Mouse (Mus musculus) forebrain, embryonic 10.5 days (tissue): Measurements from ENCODE around the gene Rasal1. TPM values are rescaled to one million over a fixed set of nuclear protein-coding genes. Genes with fewer than 3 reads are reported as not detected.

Experiments
- DNase-seq: peaks from one replicate; pipeline ENCODE4 v3.0.0-alpha.2; 2017; ENCODE audit warnings: low spot score; ENCODE audit errors: extremely low spot score
- H3K27ac ChIP-seq: fragments of 300-500 bp; sonication (generic); 2 replicates; pipeline ENCODE4 v1.5.1; 2016; ENCODE audit warnings: mild to moderate bottlenecking
- H3K27me3 ChIP-seq: fragments of 300-500 bp; sonication (generic); 2 replicates; pipeline ENCODE4 v1.6.1; 2016; ENCODE audit warnings: mild to moderate bottlenecking; ENCODE audit not compliant: poor library complexity, severe bottlenecking
- H3K36me3 ChIP-seq: fragments of 300-500 bp; sonication (generic); replicated peaks from 2 replicates; pipeline ENCODE4 v1.6.1; 2016; ENCODE audit warnings: mild to moderate bottlenecking, moderate library complexity
- H3K4me1 ChIP-seq: fragments of 300-500 bp; sonication (generic); 2 replicates; pipeline ENCODE4 v1.6.1; 2016
- H3K4me3 ChIP-seq: fragments of 300-500 bp; sonication (generic); 2 replicates; pipeline ENCODE4 v1.5.1; 2016; ENCODE audit warnings: mild to moderate bottlenecking, moderate library complexity
- H3K9me3 ChIP-seq: fragments of 300-500 bp; sonication (generic); 2 replicates; pipeline ENCODE4 v1.6.1; 2016; ENCODE audit warnings: mild to moderate bottlenecking, moderate library complexity
- WGBS: fragments of 180-500 bp; shearing (Covaris S2); methylation state at CpG from one replicate; pipeline ENCODE4 v1.1.7; 2016; 5-methylcytosine and 5-hydroxymethylcytosine counted together
- polyA plus RNA-seq: library from polyadenylated mRNA; unstranded; fragments of >200 nt; fragmentation: Nextera tagmentation; extraction: Ambion mirVana; gene quantifications from 2 replicates; pipeline ENCODE4 v1.2.1, GENCODE M21; 2016

The Rasal1 gene
- polyA plus RNA-seq, 1 experiment from 2014 or later: 0.24 TPM

- Histone ChIP-seq H3K4me3 (peak overlapping the region; percentile 45), H3K9me3 (no peaks in the 10 kb centered on the region), H3K27ac (no peak overlapping the region), H3K36me3 (no peaks in the 10 kb centered on the region), H3K27me3 (peaks cover 77% of the 10 kb centered on the region), H3K4me1 (peaks cover 15% of the 10 kb centered on the region)
- 3% methylated on average over 21 of the region's 21 CpGs for WGBS
- DNase-seq: no peak
Observed at GRCm38 (mm10) chr5:120649374-120649933, 842 bp downstream of the Rasal1 start.

GRCm38 (mm10) chr5:120649938-120650337 is 1.3 kb downstream of the Rasal1 start:
- Histone ChIP-seq H3K4me1 (peaks cover 15% of the 10 kb centered on the region), H3K27me3 (peaks cover 77% of the 10 kb centered on the region), H3K4me3 (no peak overlapping the region), H3K27ac (no peak overlapping the region), H3K9me3 (no peaks in the 10 kb centered on the region), H3K36me3 (no peaks in the 10 kb centered on the region)
- WGBS: 24% methylated on average over 13 of the region's 13 CpGs
- no peak for DNase-seq

- Histone ChIP-seq H3K4me3 (no peak overlapping the region), H3K9me3 (no peaks in the 10 kb centered on the region), H3K27me3 (peaks cover 72% of the 10 kb centered on the region), H3K27ac (no peak overlapping the region), H3K36me3 (no peaks in the 10 kb centered on the region), H3K4me1 (peaks cover 15% of the 10 kb centered on the region)
- no peak for DNase-seq
- 87% methylated on average over 5 of the region's 5 CpGs for WGBS
Observed at GRCm38 (mm10) chr5:120651230-120651629, 2.6 kb downstream of the Rasal1 start.

GRCm38 (mm10) chr5:120652915-120653701 is 4.5 kb downstream of the Rasal1 start:
- Histone ChIP-seq H3K27ac (no peak overlapping the region), H3K36me3 (no peaks in the 10 kb centered on the region), H3K27me3 (peaks cover 53% of the 10 kb centered on the region), H3K4me1 (peaks cover 15% of the 10 kb centered on the region), H3K4me3 (no peak overlapping the region), H3K9me3 (no peaks in the 10 kb centered on the region)
- DNase-seq: no peak
- WGBS: 82% methylated on average over 28 of the region's 28 CpGs

- H3K9me3 ChIP-seq: no peaks in the 10 kb centered on the region
- H3K4me3 ChIP-seq: no peak overlapping the region
- H3K27ac ChIP-seq: no peak overlapping the region
- 86% methylated on average over 2 of the region's 2 CpGs for WGBS
- H3K4me1 ChIP-seq: peaks cover 8% of the 10 kb centered on the region
- no peaks in the 10 kb centered on the region for H3K36me3 ChIP-seq
- DNase-seq: no peak
- peaks cover 46% of the 10 kb centered on the region for H3K27me3 ChIP-seq
Observed at GRCm38 (mm10) chr5:120653873-120654272, 5.3 kb downstream of the Rasal1 start.

- no peak overlapping the region for H3K4me3 ChIP-seq
- H3K27me3 ChIP-seq: peaks cover 21% of the 10 kb centered on the region
- H3K9me3 ChIP-seq: no peaks in the 10 kb centered on the region
- no peak for DNase-seq
- 89% methylated on average over 12 of the region's 12 CpGs for WGBS
- peaks cover 5% of the 10 kb centered on the region; the same call in 1 of the 2 replicates for H3K4me1 ChIP-seq
- H3K36me3 ChIP-seq: no peaks in the 10 kb centered on the region
- H3K27ac ChIP-seq: no peak overlapping the region
Observed at GRCm38 (mm10) chr5:120656281-120656751, 7.7 kb downstream of the Rasal1 start.

GRCm38 (mm10) chr5:120660816-120661215 is 12.2 kb downstream of the Rasal1 start:
- H3K36me3 ChIP-seq: no peaks in the 10 kb centered on the region
- peaks cover 7% of the 10 kb centered on the region for H3K4me1 ChIP-seq
- no peak overlapping the region for H3K4me3 ChIP-seq
- H3K27me3 ChIP-seq: peaks cover 11% of the 10 kb centered on the region; the same call in 1 of the 2 replicates
- no peak overlapping the region for H3K27ac ChIP-seq
- WGBS: 62% methylated on average over 5 of the region's 5 CpGs
- DNase-seq: no peak
- no peaks in the 10 kb centered on the region for H3K9me3 ChIP-seq

- DNase-seq: no peak
- Histone ChIP-seq H3K27me3 (peaks cover 27% of the 10 kb centered on the region), H3K4me3 (no peak overlapping the region), H3K4me1 (peaks cover 12% of the 10 kb centered on the region), H3K36me3 (no peaks in the 10 kb centered on the region), H3K9me3 (no peaks in the 10 kb centered on the region), H3K27ac (no peak overlapping the region)
- WGBS: 68% methylated on average over 2 of the region's 2 CpGs
Observed at GRCm38 (mm10) chr5:120664888-120665287, 16.3 kb downstream of the Rasal1 start.

- H3K4me1 ChIP-seq: peaks cover 6% of the 10 kb centered on the region
- 77% methylated on average over 7 of the region's 7 CpGs for WGBS
- no peak overlapping the region for H3K4me3 ChIP-seq
- DNase-seq: no peak
- no peak overlapping the region for H3K27ac ChIP-seq
- no peaks in the 10 kb centered on the region for H3K9me3 ChIP-seq
- peaks cover 19% of the 10 kb centered on the region for H3K27me3 ChIP-seq
- H3K36me3 ChIP-seq: no peaks in the 10 kb centered on the region
Observed at GRCm38 (mm10) chr5:120668761-120669160, 20.1 kb downstream of the Rasal1 start.

- H3K4me1 ChIP-seq: peaks cover 15% of the 10 kb centered on the region
- DNase-seq: no peak
- H3K27me3 ChIP-seq: peaks cover 17% of the 10 kb centered on the region
- no peak overlapping the region for H3K4me3 ChIP-seq
- no peaks in the 10 kb centered on the region for H3K36me3 ChIP-seq
- H3K27ac ChIP-seq: no peak overlapping the region
- H3K9me3 ChIP-seq: no peaks in the 10 kb centered on the region
- 86% methylated on average over 7 of the region's 7 CpGs for WGBS
Observed at GRCm38 (mm10) chr5:120670132-120670531, 21.5 kb downstream of the Rasal1 start.

GRCm38 (mm10) chr5:120671865-120672264 is 23.3 kb downstream of the Rasal1 start:
- no peak for DNase-seq
- WGBS: 82% methylated on average over 3 of the region's 3 CpGs
- Histone ChIP-seq H3K27ac (no peak overlapping the region), H3K36me3 (no peaks in the 10 kb centered on the region), H3K27me3 (peaks cover 6% of the 10 kb centered on the region; the same call in 1 of the 2 replicates), H3K9me3 (no peaks in the 10 kb centered on the region), H3K4me3 (no peak overlapping the region), H3K4me1 (peaks cover 9% of the 10 kb centered on the region)

GRCm38 (mm10) chr5:120673626-120674025 is 25.0 kb downstream of the Rasal1 start:
- Histone ChIP-seq H3K27ac (no peak overlapping the region), H3K27me3 (peaks cover 3% of the 10 kb centered on the region; the same call in 1 of the 2 replicates), H3K36me3 (no peaks in the 10 kb centered on the region), H3K4me3 (no peak overlapping the region), H3K9me3 (no peaks in the 10 kb centered on the region), H3K4me1 (peaks cover 9% of the 10 kb centered on the region)
- WGBS: 13% methylated on average over 12 of the region's 12 CpGs
- DNase-seq: peak; percentile 63
